Mouse (Mus musculus) CH12.LX (cell line): ENCODE data around the gene Cd81. TPM values are rescaled to one million over a fixed set of nuclear protein-coding genes. Genes with fewer than 3 reads are reported as not detected.

Experiments used
- DNase-seq: peaks from one replicate; pipeline ENCODE4 v3.0.0-alpha.2; 2013; ENCODE audit errors: extremely low read depth
- H3K27ac ChIP-seq: 2 replicates; pipeline ENCODE4 v1.5.1; 2012; ENCODE audit warnings: low read depth, mild to moderate bottlenecking, control low read depth, moderate library complexity; ENCODE audit not compliant: insufficient read depth
- H3K27me3 ChIP-seq: replicated peaks from 2 replicates; pipeline ENCODE3; 2012; ENCODE audit warnings: inconsistent platforms
- H3K36me3 ChIP-seq, 2 experiments: replicated peaks in 1 of 2; 2 replicates each; pipeline versions ENCODE3 to v1.6.1; 2012; ENCODE audit warnings: inconsistent platforms in 1 of 2, low read length in 1 of 2, mild to moderate bottlenecking in 1 of 2, mixed read lengths in 1 of 2, moderate library complexity in 1 of 2; ENCODE audit not compliant: control insufficient read depth in 1 of 2, insufficient read depth in 1 of 2
- H3K4me1 ChIP-seq, 2 experiments: 2 replicates each; pipeline ENCODE4 v1.6.1; 2012; ENCODE audit warnings: inconsistent platforms in 1 of 2, moderate library complexity in 1 of 2; ENCODE audit not compliant: insufficient read depth in 2 of 2, control insufficient read depth in 1 of 2
- H3K4me2 ChIP-seq: 2 replicates; pipeline ENCODE4 v1.6.1; 2012; ENCODE audit warnings: low read depth, mild to moderate bottlenecking, control low read depth; ENCODE audit not compliant: poor library complexity, insufficient read depth, severe bottlenecking
- H3K4me3 ChIP-seq, 3 experiments: fragments of 150-350 bp in 1 of 3; sonication (generic) in 1 of 3; replicated peaks in 1 of 3; 2 replicates each; pipeline versions ENCODE3 to v1.5.1; 2011 to 2012; ENCODE audit warnings: low read depth in 2 of 3, low read length in 2 of 3, mild to moderate bottlenecking in 2 of 3, moderate library complexity in 2 of 3, control low read depth in 1 of 3, improper control_type of control experiment in 1 of 3, inconsistent platforms in 1 of 3, mixed read lengths in 1 of 3; ENCODE audit not compliant: poor library complexity in 1 of 3
- H3K79me2 ChIP-seq: replicated peaks from 2 replicates; pipeline ENCODE4 v1.6.1; 2012; ENCODE audit warnings: mild to moderate bottlenecking, moderate library complexity; ENCODE audit not compliant: control insufficient read depth, poor library complexity, insufficient read depth, severe bottlenecking; ENCODE audit errors: extremely low read depth
- H3K9ac ChIP-seq: 2 replicates; pipeline ENCODE4 v1.6.1; 2012; ENCODE audit warnings: low read depth, mild to moderate bottlenecking, control low read depth, moderate library complexity; ENCODE audit not compliant: insufficient read depth
- H3K9me3 ChIP-seq: replicated peaks from 2 replicates; pipeline ENCODE3; 2012; ENCODE audit warnings: low read length, inconsistent platforms, mixed read lengths
- CHD1 ChIP-seq: IDR thresholded peaks from 2 replicates; pipeline ENCODE4 v1.6.1; 2012; ENCODE audit warnings: low read depth, low read length, improper control_type of control experiment, inconsistent platforms
- CHD2 ChIP-seq: IDR thresholded peaks from 2 replicates; pipeline ENCODE4 v1.6.1; 2011; ENCODE audit warnings: low read length, improper control_type of control experiment
- CTCF ChIP-seq, 2 experiments: IDR thresholded peaks in 1 of 2; conservative IDR thresholded peaks in 1 of 2; 2 replicates each; pipeline ENCODE4 v1.5.1; 2011 to 2012; ENCODE audit warnings: low read depth in 2 of 2, low read length in 2 of 2, improper control_type of control experiment in 1 of 2, inconsistent platforms in 1 of 2, mild to moderate bottlenecking in 1 of 2, moderate library complexity in 1 of 2
- E2F4 ChIP-seq: IDR thresholded peaks from 2 replicates; pipeline ENCODE4 v1.6.1; 2011; ENCODE audit warnings: low read depth, low read length, improper control_type of control experiment; ENCODE audit not compliant: insufficient replicate concordance
- GABPA ChIP-seq: IDR thresholded peaks from 2 replicates; pipeline ENCODE4 v1.6.1; 2012; ENCODE audit warnings: low read depth, low read length, improper control_type of control experiment, inconsistent platforms; ENCODE audit not compliant: insufficient replicate concordance
- HCFC1 ChIP-seq: IDR thresholded peaks from 2 replicates; pipeline ENCODE4 v1.6.1; 2012; ENCODE audit warnings: low read depth, mild to moderate bottlenecking, inconsistent platforms, low read length, improper control_type of control experiment
- JUND ChIP-seq: conservative IDR thresholded peaks from 2 replicates; pipeline ENCODE4 v1.6.1; 2011; ENCODE audit warnings: low read depth, low read length, improper control_type of control experiment
- KAT2A ChIP-seq: IDR thresholded peaks from 2 replicates; pipeline ENCODE4 v1.6.1; 2012; ENCODE audit warnings: low read length, improper control_type of control experiment, inconsistent platforms; ENCODE audit not compliant: insufficient replicate concordance
- MAFK ChIP-seq: IDR thresholded peaks from 2 replicates; pipeline ENCODE4 v1.6.1; 2011; ENCODE audit warnings: low read length, improper control_type of control experiment; ENCODE audit not compliant: insufficient replicate concordance
- MAX ChIP-seq: IDR thresholded peaks from 2 replicates; pipeline ENCODE4 v1.6.1; 2011; ENCODE audit warnings: low read length, improper control_type of control experiment
- MAZ ChIP-seq: IDR thresholded peaks from 2 replicates; pipeline ENCODE4 v1.6.1; 2012; ENCODE audit warnings: low read depth, mild to moderate bottlenecking, inconsistent platforms, low read length, improper control_type of control experiment, moderate library complexity
- MEF2A ChIP-seq: IDR thresholded peaks from 2 replicates; pipeline ENCODE4 v1.6.1; 2014; ENCODE audit warnings: low read depth, mild to moderate bottlenecking, inconsistent platforms, low read length, improper control_type of control experiment, borderline replicate concordance
- MYC ChIP-seq: IDR thresholded peaks from 2 replicates; pipeline ENCODE4 v1.6.1; 2011; ENCODE audit warnings: low read depth, mild to moderate bottlenecking, improper control_type of control experiment, low read length
- POLR2AphosphoS2 ChIP-seq: IDR thresholded peaks from 2 replicates; pipeline ENCODE4 v1.6.1; 2011; ENCODE audit warnings: low read depth, low read length, improper control_type of control experiment
- RAD21 ChIP-seq: IDR thresholded peaks from 2 replicates; pipeline ENCODE4 v1.6.1; 2011; ENCODE audit warnings: low read depth, mild to moderate bottlenecking, low read length, improper control_type of control experiment, moderate library complexity
- RCOR1 ChIP-seq: conservative IDR thresholded peaks from 2 replicates; pipeline ENCODE4 v1.6.1; 2012; ENCODE audit warnings: low read depth, mild to moderate bottlenecking, inconsistent platforms, low read length, improper control_type of control experiment
- TCF12 ChIP-seq: IDR thresholded peaks from 2 replicates; pipeline ENCODE4 v1.6.1; 2014; ENCODE audit warnings: low read depth, mild to moderate bottlenecking, inconsistent platforms, low read length, improper control_type of control experiment
- UBTF ChIP-seq: IDR thresholded peaks from 2 replicates; pipeline ENCODE4 v1.6.1; 2012; ENCODE audit warnings: low read depth, mild to moderate bottlenecking, inconsistent platforms, low read length, improper control_type of control experiment, moderate library complexity
- USF2 ChIP-seq: conservative IDR thresholded peaks from 2 replicates; pipeline ENCODE4 v1.6.1; 2011; ENCODE audit warnings: low read depth, low read length, improper control_type of control experiment
- ZC3H11A ChIP-seq: IDR thresholded peaks from 2 replicates; pipeline ENCODE4 v1.6.1; 2012; ENCODE audit warnings: low read depth, mild to moderate bottlenecking, inconsistent platforms, low read length, improper control_type of control experiment
- ZKSCAN1 ChIP-seq: IDR thresholded peaks from 2 replicates; pipeline ENCODE4 v1.6.1; 2012; ENCODE audit warnings: low read depth, inconsistent platforms, low read length, improper control_type of control experiment, borderline replicate concordance
- ZNF384 ChIP-seq: IDR thresholded peaks from 2 replicates; pipeline ENCODE4 v1.6.1; 2012; ENCODE audit warnings: low read depth, low read length, improper control_type of control experiment, inconsistent platforms
- dilution Hi-C: fragments of 300-500 bp; cut with MboI; formaldehyde crosslinking; loops from 2 replicates; pipeline ENCODE4 v1.14.3; 2020; ENCODE audit warnings: low sequenced_read_pairs; ENCODE audit not compliant: extremely low pct_unique_long_range_greater_than_20kb, extremely low pct_ligation_motif_present
- in situ Hi-C: fragments of 300-500 bp; cut with MboI; formaldehyde crosslinking; loops from 3 replicates; pipeline ENCODE4 v1.14.3; 2019; ENCODE audit warnings: low sequenced_read_pairs, low pct_ligation_motif_present, low pct_unique_long_range_greater_than_20kb, mixed read lengths
- polyA plus RNA-seq: library from polyadenylated mRNA; unstranded; fragments of >175 nt; gene quantifications from 2 replicates; pipeline ENCODE4 v1.2.1, GENCODE M21; 2012; ENCODE audit warnings: low read depth; ENCODE audit not compliant: insufficient read length
- total RNA-seq, 2 experiments: library from RNA; depleted of rRNA; stranded (reverse); fragments of 300-350 nt in 1 of 2; fragments of >200 nt in 1 of 2; gene quantifications; 2 replicates each; pipeline ENCODE4 v1.2.3; 2012 to 2014

Gene Cd81
- total and polyA plus RNA-seq, 3 experiments: 318 to 352 (median 327) TPM

- peaks cover 17% of the 10 kb centered on the region for H3K79me2 ChIP-seq
- H3K27ac ChIP-seq: peak overlapping the region; percentile 74; the same call in 1 of the 2 replicates
- no peak for TF ChIP-seq ZKSCAN1
- no peak overlapping the region for H3K9ac ChIP-seq
- dilution Hi-C loops (no loop called here), in situ Hi-C loops (loop anchor here (5.0 kb wide), 1 partner anchor 61 kb away; the partner anchor contains the start of gene Tspan32)
- H3K4me2 ChIP-seq: peak overlapping the region; percentile 52; the same call in 1 of the 2 replicates
- DNase-seq: no peak
- peaks cover 52 to 87% of the 10 kb centered on the region in 2 experiments for H3K36me3 ChIP-seq
- H3K27me3 ChIP-seq: no peaks in the 10 kb centered on the region
- H3K9me3 ChIP-seq: no peaks in the 10 kb centered on the region
- peaks cover 7 to 31% of the 10 kb centered on the region in 2 experiments for H3K4me1 ChIP-seq
- no peak overlapping the region for H3K4me3 ChIP-seq
These were observed 15.4 kb downstream of the Cd81 start for GRCm38 (mm10) chr7:143067897-143068296.

DNA sequence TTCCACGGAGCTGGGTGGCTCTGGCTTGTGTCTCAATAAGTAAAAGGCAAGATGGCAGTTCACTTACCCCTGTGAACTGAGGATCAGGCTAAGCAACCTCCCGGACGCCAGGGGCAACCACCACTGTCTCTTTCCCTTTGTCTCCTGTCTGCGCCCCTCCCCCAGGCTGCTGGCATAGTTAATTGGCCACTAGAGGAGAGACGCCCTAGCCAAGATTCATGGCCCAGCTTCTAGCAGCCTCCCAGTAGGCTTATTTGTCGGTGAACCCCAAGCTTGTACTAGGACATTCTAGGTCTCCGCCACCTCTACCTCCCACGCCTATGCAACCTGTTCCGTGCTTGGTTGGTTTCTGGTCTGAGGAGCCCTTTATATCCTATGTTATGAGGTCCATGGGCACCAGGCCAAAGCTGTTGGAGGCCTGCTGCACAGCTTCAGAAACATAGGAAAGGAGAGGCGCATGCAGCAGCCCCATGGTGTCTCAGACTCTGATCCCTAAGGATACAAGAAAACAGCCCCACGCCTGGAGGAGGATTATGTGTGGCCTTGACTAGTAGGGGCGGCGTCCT, 15.9 kb downstream of the Cd81 start:
- peak; percentile 58 for DNase-seq
- in situ Hi-C loops: loop anchor here (5.0 kb wide), 1 partner anchor 61 kb away; the partner anchor contains the start of gene Tspan32
- no peaks in the 10 kb centered on the region for H3K9me3 ChIP-seq
- H3K4me3 ChIP-seq: peak overlapping the region; percentile 38 to 47 (median 46)
- TF ChIP-seq KAT2A (no peak), MEF2A (no peak), CTCF (conservative IDR thresholded peaks at IDR 0.05 in 1 of 2, IDR thresholded peaks at IDR 0.05 in 1 of 2; ENCODE audit: low read depth in 2 of 2, low read length in 2 of 2) (no peak), MAZ (0 out of 2 replicates have a peak, but pooled peaks have one; percentile 5)
- TF ChIP-seq, all 38 proteins: peak for 1
- H3K9ac ChIP-seq: peak overlapping the region; percentile 52
- peak overlapping the region; percentile 52 for H3K4me2 ChIP-seq
- peak overlapping the region; percentile 74 for H3K27ac ChIP-seq
- H3K79me2 ChIP-seq: peaks cover 17% of the 10 kb centered on the region
- dilution Hi-C loops: no loop called here
- H3K4me1 ChIP-seq: peaks cover 7 to 34% of the 10 kb centered on the region in 2 experiments
- no peaks in the 10 kb centered on the region for H3K27me3 ChIP-seq
- H3K36me3 ChIP-seq: peaks cover 47 to 83% of the 10 kb centered on the region in 2 experiments

GRCm38 (mm10) chr7:143068882-143069591, 16.5 kb downstream of the Cd81 start, which contains the start of gene Tssc4:
Gene Tssc4, plus strand, starts transcription at chr7:143069249.
- peak within 1 kb of the TSS; percentile 73 for H3K4me2 ChIP-seq
- H3K4me3 ChIP-seq: peak within 1 kb of the TSS; percentile 61 to 100 (median 93)
- H3K27me3 ChIP-seq: no peaks in the 10 kb centered on the region
- peak within 1 kb of the TSS; percentile 74 for H3K27ac ChIP-seq
- peak within 1 kb of the TSS; percentile 94 for H3K9ac ChIP-seq
- DNase-seq: peak; percentile 99
- in situ Hi-C loops: loop anchor here (5.0 kb wide), 1 partner anchor 62 kb away; the partner anchor contains the start of gene Tspan32
- peaks cover 7 to 34% of the 10 kb centered on the region in 2 experiments for H3K4me1 ChIP-seq
- dilution Hi-C loops: no loop called here
- H3K79me2 ChIP-seq: peaks cover 14% of the 10 kb centered on the region
- H3K9me3 ChIP-seq: no peaks in the 10 kb centered on the region
- peaks cover 40 to 81% of the 10 kb centered on the region in 2 experiments for H3K36me3 ChIP-seq
- TF ChIP-seq CHD1 (no peak), HCFC1 (peak; percentile 98), ZNF384 (no peak), MYC (peak; percentile 89), TCF12 (peak; percentile 43), RCOR1 (no peak; the same call in 1 of the 2 replicates), GABPA (peak; percentile 70; the same call in 1 of the 2 replicates), UBTF (no peak), KAT2A (peak; percentile 99), MAX (peak; percentile 61), JUND (no peak), USF2 (no peak), ZC3H11A (no peak), CHD2 (peak; percentile 94), E2F4 (peak; percentile 96; the same call in 1 of the 2 replicates), MEF2A (no peak; the same call in none of the 2 replicates), RAD21 (no peak), POLR2AphosphoS2 (peak; percentile 98), MAFK (no peak)
